Mouse (Mus musculus) layer of hippocampus, adult 11-12 months (tissue): ENCODE results near the gene Haspin.

Experiments used
- DNase-seq: peaks from one replicate; pipeline ENCODE4 v3.0.0; 2022; ENCODE audit warnings: low spot score

Gene Haspin

DNA sequence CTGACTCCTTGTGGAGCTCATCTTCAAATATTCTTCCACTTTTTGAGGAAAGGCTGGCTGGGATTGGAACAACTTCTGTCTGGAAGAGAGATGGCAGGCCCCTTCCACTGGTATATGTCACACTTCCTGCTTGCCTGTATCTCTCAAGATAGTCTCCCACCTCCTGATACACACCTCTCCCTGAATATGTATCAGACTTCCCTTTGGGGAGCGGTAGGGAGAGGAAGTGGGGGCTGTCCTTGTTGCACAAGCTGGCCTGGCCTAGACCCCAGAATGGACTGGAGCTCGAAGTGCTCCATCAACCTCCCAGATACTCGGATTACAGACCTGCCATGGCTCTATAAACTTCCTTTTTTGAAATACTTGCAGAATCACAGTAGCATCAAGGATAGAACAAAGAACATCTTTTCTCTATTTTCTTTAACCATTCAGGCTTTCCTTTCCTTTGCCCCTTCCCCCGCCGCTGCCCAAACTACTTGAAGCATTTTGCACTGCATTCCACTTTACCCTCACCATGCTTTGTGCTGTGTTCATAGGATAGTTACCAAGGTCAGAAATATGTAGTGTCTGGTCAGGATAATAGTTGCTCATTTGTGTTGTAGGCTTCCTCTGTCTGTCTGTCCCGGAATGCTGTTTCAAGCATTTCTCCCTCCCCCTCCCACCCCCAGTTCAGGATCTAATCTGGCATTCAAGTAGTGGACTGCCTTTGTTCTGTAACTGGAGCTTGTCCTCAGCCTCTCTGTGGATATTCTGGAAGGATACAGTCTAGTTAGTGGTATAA lies 50.2 kb downstream of the Haspin start:
- no peak for DNase-seq
